Mouse (Mus musculus) kidney, embryonic 15.5 days (tissue): Measurements from ENCODE around the gene Kdsr. TPM values are rescaled to one million over a fixed set of nuclear protein-coding genes. Genes with fewer than 3 reads are reported as not detected.
A peak's percentile ranks its signal among the peaks of the same experiment; 100 is the strongest.

Experiments
- ATAC-seq: fragments of 200-750 bp; cut with Nextera tagmentation; replicated peaks from 2 replicates; pipeline ENCODE4 v1.8.0; 2017; ENCODE audit warnings: moderate TSS enrichment; ENCODE audit not compliant: low FRiP score
- H3K27ac ChIP-seq: fragments of 300-500 bp; sonication (generic); 2 replicates; pipeline ENCODE4 v1.5.1; 2015; ENCODE audit warnings: mild to moderate bottlenecking, inconsistent platforms
- H3K27me3 ChIP-seq: fragments of 300-500 bp; sonication (generic); 2 replicates; pipeline ENCODE4 v1.6.1; 2015; ENCODE audit warnings: inconsistent platforms
- H3K36me3 ChIP-seq: fragments of 300-500 bp; sonication (generic); 2 replicates; pipeline ENCODE4 v1.6.1; 2015; ENCODE audit warnings: inconsistent platforms
- H3K4me1 ChIP-seq: fragments of 300-500 bp; sonication (generic); 2 replicates; pipeline ENCODE4 v1.6.1; 2015; ENCODE audit warnings: inconsistent platforms
- H3K4me2 ChIP-seq: fragments of 300-500 bp; sonication (generic); 2 replicates; pipeline ENCODE4 v1.6.1; 2015; ENCODE audit warnings: moderate library complexity, mild to moderate bottlenecking, inconsistent platforms
- H3K4me3 ChIP-seq: fragments of 300-500 bp; sonication (generic); replicated peaks from 2 replicates; pipeline ENCODE4 v1.5.1; 2015; ENCODE audit warnings: mild to moderate bottlenecking, inconsistent platforms
- H3K9ac ChIP-seq: fragments of 300-500 bp; sonication (generic); 2 replicates; pipeline ENCODE4 v1.6.1; 2015; ENCODE audit warnings: mild to moderate bottlenecking, inconsistent platforms
- H3K9me3 ChIP-seq: fragments of 300-500 bp; sonication (generic); replicated peaks from 2 replicates; pipeline ENCODE4 v1.6.1; 2016; ENCODE audit warnings: inconsistent platforms
- whole genome bisulfite sequencing: fragments of 180-500 bp; shearing (Covaris S2); methylation state at CpG from one replicate; pipeline ENCODE4 v1.1.7; 2015; ENCODE audit warnings: mixed read lengths; 5-methylcytosine and 5-hydroxymethylcytosine counted together
- polyA plus RNA-seq: library from polyadenylated mRNA; unstranded; fragments of >200 nt; fragmentation: Nextera tagmentation; extraction: Ambion mirVana; gene quantifications from 2 replicates; pipeline ENCODE4 v1.2.1, GENCODE M21; 2015

Kdsr gene
- polyA plus RNA-seq, 1 experiment from 2014 or later, result 11.3 TPM

DNA sequence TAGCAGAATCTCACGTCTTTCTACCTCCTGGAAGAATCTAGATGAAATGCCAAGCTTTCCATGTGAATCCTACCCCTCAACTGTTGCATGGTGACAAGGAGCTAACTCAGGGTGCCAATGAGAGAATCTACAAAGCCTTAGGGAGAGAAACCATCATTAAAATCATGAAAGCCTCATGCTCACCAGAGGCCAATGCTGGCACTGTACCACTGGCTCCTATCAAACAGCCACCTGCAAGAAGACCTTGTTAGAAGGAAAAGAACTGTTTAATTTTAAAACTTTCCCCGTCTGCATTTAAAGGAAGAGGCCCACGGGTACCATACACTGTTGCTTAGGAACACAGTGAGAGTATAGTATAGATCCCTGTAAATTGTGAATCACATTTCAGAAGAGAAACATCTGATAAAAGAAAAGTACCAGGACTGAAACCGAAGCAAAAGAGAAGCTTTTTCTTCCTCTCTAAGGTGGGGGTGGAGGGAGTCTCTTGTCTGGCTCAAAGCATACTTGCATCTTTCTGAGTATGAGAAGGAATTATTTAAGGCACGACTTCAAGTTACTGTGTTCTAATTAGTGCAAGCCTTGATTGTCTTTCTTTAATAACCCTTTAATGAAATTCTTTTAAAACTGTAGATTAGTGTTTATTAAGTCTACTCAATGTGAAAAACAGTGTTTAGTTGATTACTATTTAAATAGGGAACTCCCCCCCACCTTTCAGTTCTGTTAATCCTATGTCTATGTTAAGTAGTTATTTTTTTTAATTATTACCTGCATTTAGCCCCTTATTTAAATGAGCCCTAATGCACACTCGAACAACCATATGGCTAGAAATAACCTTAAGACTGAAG lies 52.3 kb downstream of the Kdsr start:
- Histone ChIP-seq H3K27ac (peak overlapping the region; percentile 47), H3K4me1 (peaks cover 40% of the 10 kb centered on the region), H3K9ac (no peak overlapping the region), H3K9me3 (no peaks in the 10 kb centered on the region), H3K4me3 (no peak overlapping the region), H3K4me2 (0 out of 2 replicates have a peak overlapping the region, but pooled peaks have one; percentile 3), H3K27me3 (no peaks in the 10 kb centered on the region), H3K36me3 (no peaks in the 10 kb centered on the region)
- no peak for ATAC-seq
- WGBS, result 64% methylated on average over 6 of the region's 6 CpGs

DNA sequence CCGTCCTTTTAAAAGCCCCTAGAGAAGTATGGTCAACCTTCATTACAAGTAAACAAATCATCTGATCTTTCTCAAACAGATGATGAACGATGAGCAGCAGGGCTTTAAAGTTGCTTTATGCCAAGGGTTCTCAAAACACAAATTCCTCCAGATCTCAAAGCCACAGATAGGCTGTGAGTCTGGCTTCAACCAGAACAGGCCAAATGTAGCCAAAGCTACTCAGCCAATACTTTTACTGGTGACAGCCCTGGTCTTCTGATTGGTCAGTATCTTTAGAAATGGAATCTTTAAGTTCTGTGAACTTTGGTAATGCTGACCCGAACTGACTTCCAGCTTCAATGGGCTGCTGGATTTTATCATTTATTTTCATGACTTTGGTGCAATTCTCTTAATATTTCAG lies 56.3 kb downstream of the Kdsr start:
- no peaks in the 10 kb centered on the region for H3K9me3 ChIP-seq
- ATAC-seq, result no peak
- WGBS, result 64% methylated on average over 3 of the region's 3 CpGs

DNA sequence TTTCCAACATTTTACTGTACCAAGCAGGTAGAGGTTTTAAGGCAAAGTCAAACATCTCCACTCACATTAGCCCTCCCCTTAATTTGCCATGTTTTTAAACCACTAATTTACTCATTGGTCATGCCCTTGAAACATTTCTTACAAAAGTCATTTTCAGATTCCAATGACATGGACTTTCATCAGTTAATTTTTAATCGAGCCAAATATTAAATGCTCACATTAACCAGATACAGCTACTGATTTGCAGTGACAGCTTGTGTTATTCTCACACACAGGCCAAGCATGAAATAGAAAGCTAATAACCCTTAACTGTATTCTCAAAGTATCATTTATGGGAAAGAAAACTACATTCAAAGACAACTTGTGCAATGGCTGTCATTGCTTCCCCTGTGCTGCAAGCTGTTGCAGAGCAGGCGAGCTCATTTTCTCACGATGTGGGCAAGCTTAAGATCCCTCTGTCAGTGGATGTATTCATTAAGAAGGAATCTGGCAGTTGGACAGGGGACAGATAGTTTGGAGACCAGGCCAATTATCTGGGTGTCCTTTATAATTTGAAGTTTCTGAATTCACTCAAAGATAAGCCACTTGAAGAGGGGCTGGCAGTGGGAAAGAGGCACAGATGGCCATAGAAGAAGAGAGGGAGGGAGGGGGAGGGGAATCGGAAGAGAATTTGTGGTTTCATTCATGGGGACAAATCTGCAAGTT lies 56.9 kb downstream of the Kdsr start:
- Histone ChIP-seq H3K36me3 (no peaks in the 10 kb centered on the region), H3K4me3 (no peak overlapping the region), H3K4me1 (peaks cover 10% of the 10 kb centered on the region; the same call in 1 of the 2 replicates), H3K9ac (no peak overlapping the region), H3K9me3 (no peaks in the 10 kb centered on the region), H3K27me3 (no peaks in the 10 kb centered on the region), H3K4me2 (no peak overlapping the region), H3K27ac (no peak overlapping the region)
- no peak for ATAC-seq
- WGBS, result 75% methylated on average over 4 of the region's 4 CpGs

More for the DNA sequence above, 56.3 kb downstream of the Kdsr start:
- Histone ChIP-seq H3K4me3 (no peak overlapping the region), H3K4me1 (peaks cover 14% of the 10 kb centered on the region), H3K36me3 (no peaks in the 10 kb centered on the region), H3K27ac (no peak overlapping the region), H3K9ac (no peak overlapping the region), H3K4me2 (no peak overlapping the region), H3K27me3 (no peaks in the 10 kb centered on the region)

DNA sequence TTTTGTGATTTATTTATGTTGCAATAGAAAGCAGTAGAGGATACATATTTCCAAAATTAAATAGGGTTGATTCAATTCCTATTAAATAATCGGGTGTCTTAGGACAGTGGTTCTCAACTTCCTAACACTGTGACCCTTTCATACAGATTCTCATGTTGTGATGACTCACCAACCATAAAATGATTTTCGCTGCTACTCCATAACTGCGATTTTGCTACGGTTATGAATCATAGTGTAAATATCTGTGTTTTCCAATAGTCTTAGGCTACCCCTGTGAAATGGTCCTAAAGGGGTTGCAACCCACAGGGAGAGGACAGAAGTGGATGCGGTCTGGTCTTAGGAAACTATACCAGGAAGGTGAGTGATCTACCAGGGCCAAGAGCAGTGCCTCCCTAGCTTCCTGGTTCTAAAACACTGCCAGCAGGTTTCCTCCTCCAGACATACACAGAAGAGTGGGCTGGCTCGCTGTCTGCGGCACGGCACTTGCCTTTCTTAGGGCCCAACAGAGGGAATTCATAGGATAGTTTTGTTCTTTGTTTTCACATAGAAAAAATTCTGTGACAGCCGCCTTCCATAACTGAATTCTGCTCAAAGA lies 58.9 kb downstream of the Kdsr start:
- H3K4me3 ChIP-seq, result no peak overlapping the region
- WGBS, result 90% methylated on average over 9 of the region's 9 CpGs
- no peak overlapping the region for H3K9ac ChIP-seq
- no peaks in the 10 kb centered on the region for H3K27me3 ChIP-seq
- H3K36me3 ChIP-seq, result no peaks in the 10 kb centered on the region
- no peak for ATAC-seq
- H3K4me1 ChIP-seq, result 0 out of 2 replicates have a peak, but pooled peaks cover 3% of the 10 kb centered on the region
- H3K27ac ChIP-seq, result no peak overlapping the region
- H3K9me3 ChIP-seq, result no peaks in the 10 kb centered on the region
- H3K4me2 ChIP-seq, result no peak overlapping the region

DNA sequence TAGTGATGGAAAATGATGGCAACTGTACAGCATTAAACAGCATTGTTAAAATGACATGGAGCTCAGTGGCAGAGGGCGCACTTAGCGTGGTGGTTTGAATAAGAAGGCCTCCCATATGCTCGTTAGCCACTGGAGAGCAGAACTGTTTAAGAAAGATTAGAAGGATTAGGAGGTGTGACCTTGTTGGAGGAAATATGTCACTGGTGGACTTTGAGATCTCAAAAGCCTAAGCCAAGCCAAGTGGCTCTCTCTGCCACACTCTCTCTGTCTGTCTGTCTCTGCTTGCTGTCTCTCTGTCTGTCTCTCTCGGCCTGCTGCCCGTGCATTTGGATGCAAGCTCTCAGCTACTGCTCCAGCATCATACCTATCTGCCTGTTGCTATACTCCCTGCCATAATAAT lies 63.1 kb downstream of the Kdsr start:
- no peak for ATAC-seq
- WGBS, result 89% methylated on average over 5 of the region's 5 CpGs
- no peak overlapping the region for H3K27ac ChIP-seq

DNA sequence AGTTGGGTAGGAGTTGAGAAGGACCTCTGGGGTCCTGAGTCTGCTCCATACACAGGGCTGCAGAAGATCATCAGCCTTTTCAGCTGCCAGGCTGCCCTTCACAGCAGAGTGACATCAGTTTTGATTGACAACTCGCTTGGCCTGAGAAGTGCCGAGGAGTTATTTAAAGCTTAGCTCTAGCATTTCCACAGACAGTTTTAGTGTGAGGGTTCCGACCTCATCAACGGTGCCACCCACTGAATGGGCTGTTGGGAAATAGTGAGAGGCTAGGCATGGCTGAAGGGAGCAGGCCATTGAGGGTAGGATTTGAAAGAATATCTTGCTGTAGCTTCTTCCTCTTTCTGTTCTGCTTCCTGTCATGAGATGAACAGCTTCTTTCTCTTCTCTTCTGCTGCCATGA lies 63.9 kb downstream of the Kdsr start:
- ATAC-seq, result no peak
- H3K4me3 ChIP-seq, result no peak overlapping the region
- H3K4me2 ChIP-seq, result no peak overlapping the region
- no peak overlapping the region for H3K9ac ChIP-seq
- no peaks in the 10 kb centered on the region for H3K36me3 ChIP-seq
- no peaks in the 10 kb centered on the region for H3K27me3 ChIP-seq
- H3K4me1 ChIP-seq, result peaks cover 13% of the 10 kb centered on the region
- no peak overlapping the region for H3K27ac ChIP-seq
- 67% methylated on average over 4 of the region's 4 CpGs for WGBS
- no peaks in the 10 kb centered on the region for H3K9me3 ChIP-seq

More for the DNA sequence above, 63.1 kb downstream of the Kdsr start:
- H3K4me3 ChIP-seq, result no peak overlapping the region
- H3K36me3 ChIP-seq, result no peaks in the 10 kb centered on the region
- no peaks in the 10 kb centered on the region for H3K27me3 ChIP-seq
- no peak overlapping the region for H3K4me2 ChIP-seq
- peaks cover 13% of the 10 kb centered on the region for H3K4me1 ChIP-seq
- no peak overlapping the region for H3K9ac ChIP-seq
- no peaks in the 10 kb centered on the region for H3K9me3 ChIP-seq

DNA sequence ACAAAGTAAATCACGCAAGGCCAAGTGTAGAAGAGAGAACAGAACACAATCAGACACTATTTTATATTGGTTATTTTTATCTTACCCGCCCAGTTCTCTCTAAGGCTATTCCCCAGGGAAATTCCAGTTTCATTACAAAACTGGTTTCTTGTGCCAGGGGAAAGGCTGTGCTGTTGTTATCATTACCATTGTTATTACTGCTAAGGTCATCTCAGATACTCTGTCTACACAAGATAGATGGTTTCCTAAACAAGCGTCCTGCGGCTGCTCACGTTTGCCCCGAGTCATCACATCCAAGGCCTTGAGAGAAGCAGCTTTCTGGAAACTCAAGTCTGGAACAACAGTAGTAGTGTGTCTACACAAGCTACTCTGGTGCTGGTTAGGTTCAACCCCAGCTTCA lies 65.2 kb downstream of the Kdsr start:
- H3K36me3 ChIP-seq, result no peaks in the 10 kb centered on the region
- no peak overlapping the region for H3K27ac ChIP-seq
- H3K4me2 ChIP-seq, result no peak overlapping the region
- peaks cover 13% of the 10 kb centered on the region for H3K4me1 ChIP-seq
- no peak for ATAC-seq
- no peak overlapping the region for H3K9ac ChIP-seq
- 61% methylated on average over 6 of the region's 6 CpGs for WGBS
- H3K27me3 ChIP-seq, result no peaks in the 10 kb centered on the region
- H3K4me3 ChIP-seq, result no peak overlapping the region
- H3K9me3 ChIP-seq, result no peaks in the 10 kb centered on the region

DNA sequence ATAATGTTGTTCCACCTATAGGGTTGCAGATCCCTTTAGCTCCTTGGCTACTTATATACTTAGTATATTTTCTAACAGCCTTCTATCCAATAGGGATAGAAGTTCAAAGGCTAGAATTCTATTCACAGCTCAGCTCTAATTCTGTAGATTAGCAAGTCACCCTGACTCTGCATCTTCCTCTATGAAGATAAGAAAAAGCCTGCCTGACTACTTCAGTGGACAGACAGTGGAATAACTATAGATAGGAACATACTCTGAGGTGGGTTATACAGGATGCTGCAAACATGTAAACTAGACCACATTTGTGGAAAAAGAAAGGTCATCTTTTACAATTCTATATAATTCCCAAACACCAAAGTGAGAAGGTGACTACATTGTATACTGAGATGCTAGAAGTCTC lies 66.9 kb downstream of the Kdsr start:
- Histone ChIP-seq H3K36me3 (no peaks in the 10 kb centered on the region), H3K27ac (no peak overlapping the region), H3K9me3 (no peaks in the 10 kb centered on the region), H3K27me3 (no peaks in the 10 kb centered on the region), H3K9ac (no peak overlapping the region), H3K4me1 (peaks cover 24% of the 10 kb centered on the region), H3K4me3 (no peak overlapping the region), H3K4me2 (no peak overlapping the region)
- no peak for ATAC-seq

DNA sequence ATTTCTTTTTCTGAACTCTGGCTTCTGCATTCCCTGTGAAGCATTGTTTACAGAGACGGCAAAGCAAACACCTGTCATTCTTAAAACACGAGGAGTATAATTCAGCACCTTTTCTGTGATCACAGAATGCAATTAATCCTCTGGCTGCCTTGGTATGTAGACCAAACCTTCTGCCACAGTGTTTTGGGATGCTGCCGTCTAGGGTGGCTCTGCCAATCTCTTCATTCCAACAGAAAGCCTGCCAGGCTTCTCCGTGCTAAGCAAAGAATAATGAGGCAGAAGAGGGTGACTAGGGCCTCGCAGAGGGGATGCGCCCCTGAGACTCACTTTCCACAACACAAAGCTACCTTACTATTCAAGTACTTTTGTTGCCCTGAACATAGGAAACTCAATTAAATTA lies 68.6 kb downstream of the Kdsr start:
- no peaks in the 10 kb centered on the region for H3K36me3 ChIP-seq
- no peak overlapping the region for H3K27ac ChIP-seq

DNA sequence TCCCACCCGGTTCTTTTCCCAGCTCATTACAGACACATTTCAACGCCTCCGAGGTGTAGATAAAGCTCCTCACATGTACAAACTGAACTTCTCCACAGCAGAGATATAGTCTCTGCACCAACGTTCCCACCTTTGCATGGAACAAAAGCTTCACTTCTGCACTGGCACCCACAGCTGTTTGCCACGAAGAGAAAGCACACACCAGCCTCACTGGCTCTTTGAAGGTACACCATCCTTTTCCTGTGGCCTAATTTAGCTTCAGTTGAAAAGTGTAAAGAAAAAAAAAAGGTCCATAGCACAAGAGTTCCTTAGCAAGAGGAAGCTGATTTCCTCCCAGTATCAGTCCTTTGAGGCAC lies 71.4 kb downstream of the Kdsr start:
- 41% methylated on average over 5 of the region's 5 CpGs for WGBS
- Histone ChIP-seq H3K4me1 (peaks cover 21% of the 10 kb centered on the region), H3K9me3 (no peaks in the 10 kb centered on the region), H3K27me3 (no peaks in the 10 kb centered on the region), H3K9ac (no peak overlapping the region), H3K36me3 (no peaks in the 10 kb centered on the region), H3K27ac (peak overlapping the region; percentile 79), H3K4me2 (peak overlapping the region; percentile 44), H3K4me3 (peak overlapping the region; percentile 4; the same call in 1 of the 2 replicates)
- no peak for ATAC-seq

More for the DNA sequence above, 68.6 kb downstream of the Kdsr start:
- no peak overlapping the region for H3K4me2 ChIP-seq
- no peak overlapping the region for H3K9ac ChIP-seq
- no peaks in the 10 kb centered on the region for H3K9me3 ChIP-seq
- WGBS, result 70% methylated on average over 6 of the region's 6 CpGs
- no peak for ATAC-seq
- no peak overlapping the region for H3K4me3 ChIP-seq
- peaks cover 32% of the 10 kb centered on the region for H3K4me1 ChIP-seq
- no peaks in the 10 kb centered on the region for H3K27me3 ChIP-seq

DNA sequence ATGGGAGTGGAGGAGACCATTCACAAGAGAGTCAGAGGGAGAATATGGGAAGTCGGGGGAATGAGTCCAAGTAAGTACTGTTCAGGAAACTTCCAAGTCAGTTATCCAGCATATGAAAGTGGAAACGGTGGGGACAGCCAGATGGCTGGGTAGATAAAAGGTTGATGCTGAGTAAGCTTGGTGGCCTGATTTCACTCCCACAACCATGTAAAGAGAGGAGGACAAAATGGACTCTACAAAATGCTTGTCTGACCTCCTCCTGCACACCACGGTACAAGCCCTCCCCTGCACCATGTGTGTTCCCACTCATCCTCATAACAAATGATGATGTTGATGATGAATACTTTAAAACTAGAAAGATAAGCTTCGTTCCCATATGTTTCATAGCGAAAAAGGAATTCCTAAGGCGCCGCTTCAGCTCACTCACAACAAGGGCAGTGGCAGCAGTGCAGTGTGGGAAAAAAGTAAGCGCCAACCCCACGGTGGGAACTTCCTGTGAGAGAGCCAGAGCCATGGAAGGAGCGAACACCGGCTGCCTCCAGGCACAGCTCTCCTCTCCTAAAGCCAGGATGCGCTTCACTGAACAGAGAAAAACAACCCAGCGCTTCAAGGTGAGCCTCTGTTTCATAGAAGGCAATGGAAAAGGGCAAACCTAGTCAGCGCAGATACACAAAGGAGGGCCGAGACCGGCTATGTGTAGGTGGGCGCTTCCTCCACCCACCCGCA lies 71.9 kb downstream of the Kdsr start:
- Histone ChIP-seq H3K36me3 (no peaks in the 10 kb centered on the region), H3K27me3 (no peaks in the 10 kb centered on the region), H3K4me2 (peak overlapping the region; percentile 44), H3K27ac (peak overlapping the region; percentile 79), H3K4me1 (peaks cover 26% of the 10 kb centered on the region), H3K4me3 (peak overlapping the region; percentile 4; the same call in 1 of the 2 replicates), H3K9me3 (no peaks in the 10 kb centered on the region), H3K9ac (no peak overlapping the region)
- peak; percentile 86 for ATAC-seq
- WGBS, result 50% methylated on average over 18 of the region's 18 CpGs

DNA sequence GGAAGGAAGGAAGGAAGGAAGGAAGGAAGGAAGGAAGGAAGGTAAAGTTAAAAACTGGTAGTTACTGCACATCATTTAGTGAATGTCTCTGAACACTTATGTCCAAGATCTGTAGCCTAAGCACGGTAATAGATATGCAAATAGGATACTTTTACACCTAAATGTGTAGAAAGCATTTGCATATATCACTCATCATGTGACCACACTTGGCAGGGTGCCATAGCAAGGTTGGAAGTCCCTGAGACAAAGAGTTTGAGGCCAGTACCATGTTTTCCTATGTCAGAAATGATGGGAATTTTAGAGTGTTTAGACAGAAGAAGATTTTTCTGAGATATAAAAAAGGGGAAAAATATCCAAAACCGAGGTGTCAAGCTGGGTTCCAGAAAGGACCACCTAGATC lies 73.8 kb downstream of the Kdsr start:
- no peak for ATAC-seq
- Histone ChIP-seq H3K27me3 (no peaks in the 10 kb centered on the region), H3K27ac (no peak overlapping the region), H3K9ac (no peak overlapping the region), H3K36me3 (no peaks in the 10 kb centered on the region), H3K4me3 (no peak overlapping the region), H3K4me1 (peaks cover 26% of the 10 kb centered on the region), H3K4me2 (no peak overlapping the region), H3K9me3 (no peaks in the 10 kb centered on the region)
- 75% methylated on average over 2 of the region's 2 CpGs for WGBS
